Mouse (Mus musculus) liver, postnatal 0 days (tissue): ENCODE data around the gene Wrap73.

Source experiments
- CTCF ChIP-seq: sonication (generic); IDR thresholded peaks from 2 replicates; pipeline ENCODE4 v1.5.1; 2016; ENCODE audit warnings: antibody characterized with exemption, low read depth
- EP300 ChIP-seq: IDR thresholded peaks from 2 replicates; pipeline ENCODE4 v1.6.1; 2016; ENCODE audit warnings: antibody characterized with exemption, low read depth, mild to moderate bottlenecking

DNA sequence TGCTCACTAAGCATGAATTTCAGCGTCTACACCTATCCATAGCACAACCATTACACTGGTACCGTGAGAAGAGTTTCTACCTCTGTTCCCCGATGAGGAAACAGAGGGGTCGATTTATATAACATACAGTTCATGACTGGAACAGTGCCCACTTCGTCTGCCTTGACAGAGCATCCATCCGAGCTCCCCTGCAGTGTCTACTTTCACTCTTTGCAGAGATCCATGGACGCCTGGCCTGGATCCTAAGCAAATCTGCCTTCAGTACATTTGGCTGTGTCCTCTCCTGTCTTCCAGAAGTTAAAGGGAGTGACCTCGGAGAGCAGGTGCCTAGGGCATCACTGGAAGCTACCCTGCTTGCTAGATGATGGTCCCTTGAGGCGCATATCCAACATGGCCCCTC, 23.0 kb upstream of the Wrap73 start:
- no peak for TF ChIP-seq CTCF
- TF ChIP-seq EP300 = no peak
